Mouse (Mus musculus): ENCODE results near the gene Gsdma.

The Gsdma gene

GRCm38 (mm10) chr11:98681786-98682745, 17.9 kb downstream of the Gsdma start, which contains the start of gene Psmd3:
Psmd3 (plus strand) TSS chr11:98682554.
- peak; percentile 97 to 99 for DNase-seq

- no peak for DNase-seq
Measured at GRCm38 (mm10) chr11:98682811-98683210, 18.7 kb downstream of the Gsdma start.

- no peak for DNase-seq
Measured at GRCm38 (mm10) chr11:98685642-98686041, 21.5 kb downstream of the Gsdma start.

GRCm38 (mm10) chr11:98686976-98687375, 22.8 kb downstream of the Gsdma start:
- no peak for DNase-seq

GRCm38 (mm10) chr11:98688009-98688408, 23.9 kb downstream of the Gsdma start:
- DNase-seq = no peak

- no peak for DNase-seq
Measured at GRCm38 (mm10) chr11:98693201-98693600, 29.1 kb downstream of the Gsdma start.

GRCm38 (mm10) chr11:98693746-98694145, 29.6 kb downstream of the Gsdma start:
- no peak for DNase-seq

- no peak for DNase-seq
Measured at GRCm38 (mm10) chr11:98694301-98694700, 30.1 kb downstream of the Gsdma start.

GRCm38 (mm10) chr11:98695408-98695807, 31.3 kb downstream of the Gsdma start:
- DNase-seq = no peak

GRCm38 (mm10) chr11:98696454-98697216, 32.5 kb downstream of the Gsdma start:
- no peak for DNase-seq

GRCm38 (mm10) chr11:98697225-98697624, 33.1 kb downstream of the Gsdma start:
- no peak for DNase-seq

GRCm38 (mm10) chr11:98698849-98699640, 34.9 kb downstream of the Gsdma start:
- no peak for DNase-seq

GRCm38 (mm10) chr11:98699911-98700310, 35.8 kb downstream of the Gsdma start:
- peak; percentile 71 to 84 for DNase-seq

- no peak for DNase-seq
Measured at GRCm38 (mm10) chr11:98701213-98701670, 37.1 kb downstream of the Gsdma start, which contains the start of gene Csf3. Csf3 (plus strand) TSS chr11:98701263.

- no peak for DNase-seq
Measured at GRCm38 (mm10) chr11:98702323-98702722, 38.2 kb downstream of the Gsdma start.

- no peak for DNase-seq
Measured at GRCm38 (mm10) chr11:98705021-98705420, 40.9 kb downstream of the Gsdma start.

GRCm38 (mm10) chr11:98707401-98708281, 43.5 kb downstream of the Gsdma start:
- DNase-seq = peak; percentile 78 to 89

- DNase-seq = peak; percentile 51 to 75
Measured at GRCm38 (mm10) chr11:98708282-98708956, 44.3 kb downstream of the Gsdma start.

- peak; percentile 40 to 67 for DNase-seq
Measured at GRCm38 (mm10) chr11:98709001-98709741, 45.0 kb downstream of the Gsdma start.

- DNase-seq = peak; percentile 85 to 90
Measured at GRCm38 (mm10) chr11:98710416-98711045, 46.4 kb downstream of the Gsdma start.

Measured in lung, postnatal 4 days (tissue).